Mouse (Mus musculus): Measurements from ENCODE around the gene Lmntd1. TPM values are rescaled to one million over a fixed set of nuclear protein-coding genes. Genes with fewer than 3 reads are reported as not detected.
A peak's percentile ranks its signal among the peaks of the same experiment; 100 is the strongest.

Gene Lmntd1
- total RNA-seq, 2 experiments from 2014 or later: not detected

DNA sequence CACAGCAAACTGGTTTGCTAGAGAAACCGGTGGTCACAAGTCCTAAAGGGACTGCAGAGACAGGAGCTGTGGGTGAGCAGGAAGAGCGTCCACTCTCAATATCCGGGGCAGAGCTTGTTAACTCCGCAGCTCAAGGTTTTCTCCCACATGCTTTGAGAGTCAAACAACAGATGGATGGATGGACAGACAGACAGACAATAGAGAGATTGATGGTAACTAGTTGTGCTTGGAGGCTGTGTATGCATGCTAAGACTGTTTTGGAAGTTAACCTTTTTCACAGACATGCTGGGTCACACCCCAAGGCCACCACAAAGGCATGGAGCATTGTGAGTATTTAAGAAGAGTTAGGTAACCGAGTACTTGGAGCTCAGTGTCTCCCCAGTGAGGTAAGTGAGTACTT is 5.4 kb downstream of the Lmntd1 start:
- ATAC-seq (replicated peaks; ENCODE audit: low FRiP score, low TSS enrichment, poor library complexity, severe bottlenecking): no peak

DNA sequence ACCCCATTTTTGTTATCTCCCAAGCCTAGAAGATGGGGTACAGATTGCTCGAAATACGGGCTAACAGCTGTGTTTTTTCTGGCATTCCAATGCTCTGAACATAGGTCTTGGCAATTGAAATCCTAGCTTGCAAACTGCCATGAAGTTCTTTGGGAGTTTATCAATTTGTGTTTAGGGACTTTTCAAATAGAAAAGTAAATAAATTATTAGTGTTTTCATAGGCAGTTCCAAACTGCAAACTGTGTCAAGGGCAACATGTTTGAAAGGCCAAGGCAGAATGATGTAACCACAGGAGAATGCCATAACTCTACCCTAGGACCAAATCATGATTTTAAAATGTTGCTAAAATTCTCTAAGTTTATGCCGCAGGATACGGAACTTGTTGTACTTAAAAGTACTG is 6.4 kb downstream of the Lmntd1 start:
- ATAC-seq (replicated peaks; ENCODE audit: low FRiP score, low TSS enrichment, poor library complexity, severe bottlenecking): no peak

GRCm38 (mm10) chr6:145605203-145605602 is 8.9 kb downstream of the Lmntd1 start:
- ATAC-seq (replicated peaks; ENCODE audit: low FRiP score, low TSS enrichment, poor library complexity, severe bottlenecking): no peak

DNA sequence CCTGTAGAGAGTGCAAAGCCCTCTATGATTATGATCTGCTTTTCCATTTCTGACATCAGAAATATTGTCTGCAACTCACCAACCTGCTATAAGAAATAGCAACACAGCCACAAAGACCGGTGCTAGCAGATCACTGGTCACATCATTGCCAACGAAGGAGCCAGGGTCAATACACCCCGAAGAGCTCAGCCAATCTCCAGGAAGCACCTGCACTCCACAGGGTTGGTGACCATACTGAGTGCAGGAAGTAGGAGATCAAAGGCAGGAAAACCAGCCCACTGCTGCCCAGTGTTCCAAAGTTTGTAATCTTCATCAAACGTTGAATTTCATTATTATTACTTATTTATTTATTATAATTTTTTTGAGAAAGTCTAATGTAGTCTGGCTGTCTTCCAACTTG is 9.5 kb downstream of the Lmntd1 start:
- ATAC-seq (replicated peaks; ENCODE audit: low FRiP score, low TSS enrichment, poor library complexity, severe bottlenecking): no peak

- no peak for ATAC-seq (replicated peaks; ENCODE audit: low FRiP score, low TSS enrichment, poor library complexity, severe bottlenecking)
Observed at GRCm38 (mm10) chr6:145604126-145604525, 10.0 kb downstream of the Lmntd1 start.

DNA sequence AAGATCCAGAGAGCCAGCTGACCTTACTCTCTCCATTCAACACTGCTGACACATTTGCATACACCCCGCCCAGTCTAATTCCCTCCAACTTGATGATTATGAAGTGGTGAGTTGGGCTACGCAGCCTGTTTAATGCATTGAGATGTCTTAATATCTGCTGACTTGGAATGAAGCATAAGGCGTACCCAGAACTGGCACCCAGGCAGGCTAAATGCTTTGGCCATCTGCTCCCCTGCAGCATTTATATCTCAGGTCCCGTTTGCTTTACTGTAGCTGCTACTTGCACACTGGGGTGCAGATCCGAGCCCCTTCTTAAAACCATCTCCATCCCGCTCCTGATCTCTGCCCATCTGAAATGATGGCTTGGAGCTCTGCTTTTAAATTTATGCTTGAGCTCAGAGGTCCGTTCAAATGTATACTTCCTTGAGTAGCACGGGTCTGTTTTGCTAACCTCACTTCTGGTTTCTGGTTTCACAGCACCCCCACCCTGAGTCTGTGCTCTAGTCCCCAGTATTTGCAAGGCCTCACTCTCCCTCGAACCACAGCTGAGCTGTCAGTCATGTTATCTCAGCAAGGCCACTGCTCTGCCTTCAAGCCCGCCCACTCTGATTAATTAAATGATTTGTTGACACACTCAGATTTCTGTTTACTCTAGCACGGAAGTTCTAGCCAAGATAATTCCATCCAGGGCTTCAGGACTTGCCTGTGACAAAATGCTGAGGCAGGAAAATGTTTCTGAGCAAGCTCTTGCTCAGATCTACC is 15.1 kb downstream of the Lmntd1 start:
- ATAC-seq (replicated peaks; ENCODE audit: low FRiP score, low TSS enrichment, poor library complexity, severe bottlenecking): no peak

DNA sequence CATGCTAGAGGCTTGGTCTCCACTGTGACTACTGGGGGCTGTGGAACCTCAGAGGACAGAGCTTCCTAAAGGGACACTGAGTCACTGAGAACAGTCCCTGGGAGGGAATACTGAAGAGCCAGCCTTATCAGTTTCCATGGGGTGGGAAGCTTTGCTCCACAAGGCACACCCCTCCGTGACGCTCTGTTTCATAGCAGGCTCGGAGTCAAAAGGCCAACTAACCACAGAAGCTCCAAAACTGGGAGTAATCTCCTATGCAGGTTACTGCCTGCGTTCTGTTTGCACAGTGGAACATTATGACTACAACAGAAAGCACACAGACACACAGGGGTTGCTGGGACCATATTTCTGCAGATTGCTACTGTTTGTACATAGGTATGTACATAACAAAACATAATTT is 18.2 kb downstream of the Lmntd1 start:
- no peak for ATAC-seq (replicated peaks; ENCODE audit: low FRiP score, low TSS enrichment, poor library complexity, severe bottlenecking)

DNA sequence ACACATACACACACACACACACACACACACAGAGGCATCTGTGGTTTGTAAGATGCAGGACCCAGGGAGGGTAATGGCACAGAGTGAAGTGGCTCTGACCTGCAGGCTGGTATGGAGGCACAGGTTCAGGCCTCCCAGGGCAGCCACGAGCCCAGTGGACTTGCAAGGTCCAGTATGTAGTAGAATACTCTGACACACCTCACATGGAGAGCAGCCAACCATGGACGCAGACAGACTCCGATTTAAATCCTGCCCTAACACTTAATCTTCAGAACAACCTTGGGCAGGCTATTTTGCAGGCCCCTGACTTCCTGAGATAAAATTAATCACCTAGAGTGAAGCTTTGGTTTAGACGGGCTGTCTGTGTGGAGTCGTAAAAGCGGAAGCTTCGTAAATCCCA is 20.1 kb downstream of the Lmntd1 start:
- ATAC-seq (replicated peaks; ENCODE audit: low FRiP score, low TSS enrichment, poor library complexity, severe bottlenecking): no peak

DNA sequence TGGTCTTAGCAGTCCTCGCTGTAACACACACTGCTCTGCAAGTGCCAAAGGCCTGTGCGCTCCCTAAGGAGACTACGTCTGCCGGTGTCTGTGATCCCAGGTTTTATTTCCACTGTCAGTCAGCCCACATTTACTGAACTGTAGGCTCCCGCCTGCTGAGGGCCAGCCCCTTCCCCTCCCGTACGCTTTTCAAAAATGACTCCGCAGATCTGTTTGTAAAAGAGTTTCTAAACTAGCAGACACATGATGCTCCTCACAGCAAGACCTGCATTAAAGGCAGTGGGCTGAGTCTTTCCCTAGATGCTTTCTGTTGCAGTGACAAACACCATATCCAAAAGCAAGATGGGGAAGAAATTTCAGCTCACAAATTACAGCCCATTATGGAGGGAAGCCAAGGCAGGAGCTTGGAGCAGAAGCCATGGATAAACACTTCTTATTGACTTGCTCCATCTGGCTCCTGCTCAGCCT is 21.6 kb downstream of the Lmntd1 start:
- 0 out of 2 replicates have a peak, but pooled peaks have one; percentile 6 for ATAC-seq (replicated peaks; ENCODE audit: low FRiP score, low TSS enrichment, poor library complexity, severe bottlenecking)

- 0 out of 2 replicates have a peak, but pooled peaks have one; percentile 23 for ATAC-seq (replicated peaks; ENCODE audit: low FRiP score, low TSS enrichment, poor library complexity, severe bottlenecking)
Observed at GRCm38 (mm10) chr6:145592036-145592435, 22.1 kb downstream of the Lmntd1 start.

DNA sequence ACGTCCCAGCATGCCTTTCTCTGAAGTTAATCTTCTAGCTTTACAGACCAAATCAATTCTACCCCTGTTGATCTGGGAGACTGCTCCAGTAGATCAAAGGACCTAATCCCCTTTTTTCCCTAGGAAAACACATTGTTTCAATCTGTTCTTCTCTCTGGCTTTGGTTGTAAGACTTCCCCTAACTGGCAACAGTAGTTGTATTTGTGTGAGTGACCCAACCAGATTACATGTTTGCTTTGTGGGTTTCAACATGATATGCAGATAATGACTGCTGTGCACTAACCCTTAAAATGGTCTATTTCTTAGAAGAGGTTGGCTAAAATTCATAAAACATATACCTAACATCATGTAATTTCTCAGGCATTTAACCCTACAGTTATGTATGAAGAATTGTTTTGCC is 22.5 kb downstream of the Lmntd1 start:
- ATAC-seq (replicated peaks; ENCODE audit: low FRiP score, low TSS enrichment, poor library complexity, severe bottlenecking): no peak

GRCm38 (mm10) chr6:145590501-145591293 is 23.4 kb downstream of the Lmntd1 start:
- no peak for ATAC-seq (replicated peaks; ENCODE audit: low FRiP score, low TSS enrichment, poor library complexity, severe bottlenecking)

DNA sequence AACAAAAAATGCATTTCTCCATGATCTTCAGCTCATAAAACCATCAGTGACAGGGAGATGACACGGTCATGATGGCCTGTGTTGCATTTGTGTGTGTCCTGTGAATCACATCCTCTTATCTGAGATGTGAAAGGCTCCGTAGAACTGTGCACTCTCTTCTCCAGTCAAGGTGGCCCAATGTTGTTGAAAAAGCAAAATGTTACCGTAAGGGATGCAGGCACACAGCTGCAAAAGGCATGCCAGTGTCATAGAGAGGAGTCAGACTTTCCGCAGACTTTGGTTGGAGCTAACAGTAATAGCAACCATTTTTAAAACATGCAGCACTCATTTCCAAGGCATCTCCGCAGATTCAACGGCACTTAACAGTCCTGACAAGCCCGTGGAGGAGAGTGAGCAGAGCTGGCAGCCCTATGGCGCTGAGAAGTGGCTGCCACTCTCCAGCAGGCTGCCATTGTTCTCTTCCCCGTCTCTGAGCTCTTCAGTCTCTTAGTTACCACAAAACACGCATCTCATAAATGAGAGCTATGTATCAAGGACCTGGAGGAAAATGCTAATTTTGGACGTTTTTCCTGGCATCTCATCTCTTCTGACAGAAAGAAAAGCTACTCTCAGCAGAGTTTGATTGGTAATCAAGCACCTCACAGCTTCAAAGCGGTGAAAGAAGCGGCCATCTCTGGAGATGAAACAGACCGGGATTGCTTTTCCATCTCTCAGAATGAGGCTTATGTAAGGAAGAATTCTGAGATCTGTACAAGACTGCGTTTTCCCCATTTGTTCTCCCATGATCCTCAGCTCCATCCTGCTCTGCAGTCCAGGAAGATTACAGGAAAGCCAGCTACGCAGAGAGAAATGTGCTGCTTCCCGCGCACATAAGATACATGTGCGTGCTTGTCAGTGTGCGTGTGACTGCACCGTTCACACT is 28.8 kb downstream of the Lmntd1 start:
- no peak for ATAC-seq (replicated peaks; ENCODE audit: low FRiP score, low TSS enrichment, poor library complexity, severe bottlenecking)

DNA sequence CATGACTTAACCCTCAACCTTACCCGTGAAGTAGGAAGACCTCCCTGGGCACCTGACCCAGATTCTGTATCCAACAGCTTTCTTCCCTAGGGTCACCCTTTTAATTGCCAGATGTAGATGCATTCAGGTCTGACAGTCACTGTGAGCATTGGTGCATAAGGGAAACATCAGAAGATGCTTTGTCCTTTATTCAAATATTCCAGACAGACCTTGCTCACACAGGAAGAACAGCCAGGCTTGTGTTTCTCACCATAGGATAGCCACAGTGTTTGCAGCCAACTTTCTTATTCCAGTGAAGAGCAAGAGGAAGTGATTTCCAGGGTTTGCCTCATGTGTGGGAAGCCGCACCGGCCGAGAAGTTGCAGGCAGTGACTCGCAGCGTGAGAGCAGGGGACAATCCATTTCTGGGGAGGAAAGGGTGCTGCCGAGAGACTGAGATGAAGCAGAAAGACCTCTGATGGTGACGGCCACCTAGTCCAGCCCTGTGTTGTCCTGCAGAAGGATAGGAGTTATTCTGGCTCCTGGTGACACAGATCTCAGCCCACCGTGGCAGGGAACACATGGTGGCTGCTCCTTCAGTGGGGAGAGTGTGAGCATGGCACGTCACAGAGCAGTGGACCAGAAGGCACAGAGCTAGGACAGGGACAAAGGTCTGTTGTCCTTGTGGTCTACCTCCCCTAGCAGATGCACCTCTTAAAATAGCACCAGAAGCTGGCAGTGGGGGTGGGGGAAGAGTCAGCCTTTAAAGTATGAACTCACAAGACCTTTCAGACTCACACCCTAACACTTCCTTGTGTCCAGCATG is 32.6 kb downstream of the Lmntd1 start:
- 0 out of 2 replicates have a peak, but pooled peaks have one; percentile 12 for ATAC-seq (replicated peaks; ENCODE audit: low FRiP score, low TSS enrichment, poor library complexity, severe bottlenecking)

GRCm38 (mm10) chr6:145579761-145580160 is 34.4 kb downstream of the Lmntd1 start:
- ATAC-seq (replicated peaks; ENCODE audit: low FRiP score, low TSS enrichment, poor library complexity, severe bottlenecking): no peak

DNA sequence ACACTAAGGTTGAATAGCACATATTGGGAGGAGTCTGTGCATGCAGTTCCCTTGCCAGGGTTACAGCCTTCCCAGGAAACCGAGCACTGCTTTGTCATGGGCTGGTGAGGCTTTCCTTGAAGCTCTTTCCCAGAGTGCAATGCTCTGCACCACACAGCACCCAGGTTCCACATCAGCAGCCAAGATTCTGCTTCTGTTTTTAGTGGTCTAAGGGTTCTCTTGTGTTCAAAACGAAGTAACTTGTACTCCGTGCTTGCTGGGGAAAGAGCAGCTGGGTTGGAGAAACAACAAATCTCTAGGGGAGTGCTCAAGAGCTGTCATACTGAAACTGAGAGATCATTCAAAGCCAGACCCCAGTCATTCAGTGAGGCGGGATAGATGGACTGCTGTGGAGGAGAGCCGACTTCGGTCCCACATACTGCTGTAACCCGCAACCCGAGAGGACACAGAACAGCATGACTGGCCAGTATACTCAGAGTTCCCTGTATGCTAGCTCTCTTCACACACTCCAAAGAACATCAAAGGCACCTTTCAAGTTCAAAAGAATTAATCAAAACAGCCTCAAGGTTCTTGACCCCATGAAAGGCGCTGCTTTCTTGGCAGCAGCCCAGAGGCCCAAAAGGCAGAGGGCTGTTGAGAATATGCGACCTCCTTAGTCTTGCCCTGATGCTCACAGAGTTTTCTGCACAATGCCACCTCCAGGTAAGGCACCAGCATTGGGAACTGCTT is 35.5 kb downstream of the Lmntd1 start:
- no peak for ATAC-seq (replicated peaks; ENCODE audit: low FRiP score, low TSS enrichment, poor library complexity, severe bottlenecking)

DNA sequence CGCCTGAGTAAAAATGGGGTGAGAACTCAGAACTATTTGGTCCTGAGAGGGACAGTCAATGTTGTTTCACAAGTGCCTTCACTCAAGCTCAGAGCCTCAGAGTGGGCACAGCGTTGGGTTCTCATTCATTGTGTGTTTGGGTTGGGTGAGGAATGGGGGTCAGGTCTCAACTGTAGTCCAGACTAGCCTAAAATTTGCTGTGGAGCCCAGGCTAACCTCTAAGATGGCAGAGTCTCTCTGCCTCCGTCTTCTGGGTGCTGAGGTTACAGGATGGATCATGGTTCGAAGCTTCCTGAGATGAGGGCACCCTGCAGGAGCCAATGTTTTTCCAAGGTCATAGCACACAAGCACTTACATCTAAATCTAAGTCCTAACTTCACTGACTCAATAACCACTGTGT is 37.4 kb downstream of the Lmntd1 start:
- no peak for ATAC-seq (replicated peaks; ENCODE audit: low FRiP score, low TSS enrichment, poor library complexity, severe bottlenecking)

Measured in megakaryocyte-erythroid progenitor cell, adult 5-6 weeks (primary cell).